Mouse (Mus musculus): ENCODE data around the gene Fgfr1op2. TPM values are rescaled to one million over a fixed set of nuclear protein-coding genes. Genes with fewer than 3 reads are reported as not detected.
A peak's percentile ranks its signal among the peaks of the same experiment; 100 is the strongest.

Fgfr1op2 gene
- polyA plus RNA-seq, 1 experiment from 2014 or later = 91.2 TPM

GRCm38 (mm10) chr6:146611897-146612296 is 34.9 kb downstream of the Fgfr1op2 start:
- no peak overlapping the region for H3K9ac ChIP-seq

GRCm38 (mm10) chr6:146612736-146613135 is 35.7 kb downstream of the Fgfr1op2 start:
- no peak for ATAC-seq
- 91% methylated on average over 5 of the region's 5 CpGs for WGBS
- H3K9ac ChIP-seq = no peak overlapping the region
- H3K4me1 ChIP-seq (replicated peaks) = no peaks in the 10 kb centered on the region
- no peaks in the 10 kb centered on the region for H3K27me3 ChIP-seq (replicated peaks)
- H3K4me3 ChIP-seq (replicated peaks) = no peak overlapping the region
- H3K27ac ChIP-seq = no peak overlapping the region
- H3K36me3 ChIP-seq = peaks cover 17% of the 10 kb centered on the region
- H3K9me3 ChIP-seq = no peaks in the 10 kb centered on the region
- no peak overlapping the region for H3K4me2 ChIP-seq (replicated peaks)

More at GRCm38 (mm10) chr6:146611897-146612296, 34.9 kb downstream of the Fgfr1op2 start:
- Histone ChIP-seq H3K4me3 (replicated peaks) (no peak overlapping the region), H3K4me2 (replicated peaks) (no peak overlapping the region), H3K36me3 (0 out of 2 replicates have a peak, but pooled peaks cover 11% of the 10 kb centered on the region), H3K9me3 (no peaks in the 10 kb centered on the region), H3K27ac (no peak overlapping the region), H3K27me3 (replicated peaks) (no peaks in the 10 kb centered on the region), H3K4me1 (replicated peaks) (no peaks in the 10 kb centered on the region)
- ATAC-seq = peak; percentile 78
- 88% methylated on average over 7 of the region's 7 CpGs for WGBS

GRCm38 (mm10) chr6:146613907-146614306 is 36.9 kb downstream of the Fgfr1op2 start:
- Histone ChIP-seq H3K27me3 (replicated peaks) (no peaks in the 10 kb centered on the region), H3K4me2 (replicated peaks) (no peak overlapping the region), H3K4me1 (replicated peaks) (no peaks in the 10 kb centered on the region), H3K4me3 (replicated peaks) (no peak overlapping the region), H3K9ac (no peak overlapping the region), H3K36me3 (peaks cover 24% of the 10 kb centered on the region), H3K27ac (no peak overlapping the region), H3K9me3 (no peaks in the 10 kb centered on the region)
- no peak for ATAC-seq
- 94% methylated on average over 5 of the region's 5 CpGs for WGBS

GRCm38 (mm10) chr6:146614541-146614940 is 37.5 kb downstream of the Fgfr1op2 start:
- no peak overlapping the region for H3K9ac ChIP-seq
- no peaks in the 10 kb centered on the region for H3K9me3 ChIP-seq
- no peak overlapping the region for H3K4me2 ChIP-seq (replicated peaks)
- H3K4me3 ChIP-seq (replicated peaks) = no peak overlapping the region
- H3K27me3 ChIP-seq (replicated peaks) = no peaks in the 10 kb centered on the region
- ATAC-seq = no peak
- no peaks in the 10 kb centered on the region for H3K4me1 ChIP-seq (replicated peaks)
- WGBS = 92% methylated on average over 5 of the region's 5 CpGs
- H3K27ac ChIP-seq = no peak overlapping the region
- peaks cover 21% of the 10 kb centered on the region for H3K36me3 ChIP-seq

GRCm38 (mm10) chr6:146615891-146616290 is 38.9 kb downstream of the Fgfr1op2 start:
- WGBS = 93% methylated on average over 8 of the region's 8 CpGs
- Histone ChIP-seq H3K4me3 (replicated peaks) (no peak overlapping the region), H3K9me3 (no peaks in the 10 kb centered on the region), H3K27me3 (replicated peaks) (no peaks in the 10 kb centered on the region), H3K36me3 (peaks cover 18% of the 10 kb centered on the region), H3K9ac (no peak overlapping the region), H3K4me2 (replicated peaks) (no peak overlapping the region), H3K4me1 (replicated peaks) (no peaks in the 10 kb centered on the region), H3K27ac (no peak overlapping the region)
- ATAC-seq = no peak

GRCm38 (mm10) chr6:146616670-146617069 is 39.7 kb downstream of the Fgfr1op2 start:
- 89% methylated on average over 2 of the region's 2 CpGs for WGBS
- Histone ChIP-seq H3K27me3 (replicated peaks) (no peaks in the 10 kb centered on the region), H3K9ac (no peak overlapping the region), H3K4me3 (replicated peaks) (no peak overlapping the region), H3K36me3 (peaks cover 18% of the 10 kb centered on the region), H3K4me2 (replicated peaks) (no peak overlapping the region), H3K9me3 (no peaks in the 10 kb centered on the region), H3K27ac (no peak overlapping the region), H3K4me1 (replicated peaks) (no peaks in the 10 kb centered on the region)
- peak; percentile 60 for ATAC-seq

GRCm38 (mm10) chr6:146628123-146628522 is 51.1 kb downstream of the Fgfr1op2 start:
- Histone ChIP-seq H3K27me3 (replicated peaks) (no peaks in the 10 kb centered on the region), H3K9me3 (no peaks in the 10 kb centered on the region), H3K4me1 (replicated peaks) (peaks cover 5% of the 10 kb centered on the region), H3K36me3 (no peaks in the 10 kb centered on the region), H3K4me2 (replicated peaks) (no peak overlapping the region), H3K4me3 (replicated peaks) (no peak overlapping the region), H3K9ac (no peak overlapping the region), H3K27ac (no peak overlapping the region)
- 86% methylated on average over 3 of the region's 3 CpGs for WGBS
- no peak for ATAC-seq

- no peaks in the 10 kb centered on the region for H3K36me3 ChIP-seq
- no peaks in the 10 kb centered on the region for H3K9me3 ChIP-seq
- no peaks in the 10 kb centered on the region for H3K27me3 ChIP-seq (replicated peaks)
- no peak overlapping the region for H3K9ac ChIP-seq
- no peak for ATAC-seq
- peaks cover 7% of the 10 kb centered on the region for H3K4me1 ChIP-seq (replicated peaks)
- H3K4me2 ChIP-seq (replicated peaks) = no peak overlapping the region
- 75% methylated on average over 9 of the region's 9 CpGs for WGBS
- H3K27ac ChIP-seq = no peak overlapping the region
- H3K4me3 ChIP-seq (replicated peaks) = no peak overlapping the region
Measured at GRCm38 (mm10) chr6:146629781-146630756, 53.1 kb downstream of the Fgfr1op2 start.

- 81% methylated on average over 4 of the region's 4 CpGs for WGBS
- no peaks in the 10 kb centered on the region for H3K9me3 ChIP-seq
- no peak overlapping the region for H3K9ac ChIP-seq
- H3K4me3 ChIP-seq (replicated peaks) = no peak overlapping the region
- no peaks in the 10 kb centered on the region for H3K27me3 ChIP-seq (replicated peaks)
- H3K27ac ChIP-seq = no peak overlapping the region
- no peak for ATAC-seq
- no peak overlapping the region for H3K4me2 ChIP-seq (replicated peaks)
- peaks cover 7% of the 10 kb centered on the region for H3K4me1 ChIP-seq (replicated peaks)
- H3K36me3 ChIP-seq = no peaks in the 10 kb centered on the region
Measured at GRCm38 (mm10) chr6:146630961-146631360, 54.0 kb downstream of the Fgfr1op2 start.

- no peak overlapping the region for H3K27ac ChIP-seq
- H3K36me3 ChIP-seq = no peaks in the 10 kb centered on the region
- H3K9me3 ChIP-seq = no peaks in the 10 kb centered on the region
- H3K4me1 ChIP-seq (replicated peaks) = peaks cover 7% of the 10 kb centered on the region
- no peaks in the 10 kb centered on the region for H3K27me3 ChIP-seq (replicated peaks)
- 73% methylated on average over 8 of the region's 8 CpGs for WGBS
- H3K9ac ChIP-seq = no peak overlapping the region
- no peak for ATAC-seq
- no peak overlapping the region for H3K4me3 ChIP-seq (replicated peaks)
- no peak overlapping the region for H3K4me2 ChIP-seq (replicated peaks)
Measured at GRCm38 (mm10) chr6:146631847-146632246, 54.8 kb downstream of the Fgfr1op2 start.

GRCm38 (mm10) chr6:146632403-146632802 is 55.4 kb downstream of the Fgfr1op2 start:
- Histone ChIP-seq H3K27me3 (replicated peaks) (no peaks in the 10 kb centered on the region), H3K4me2 (replicated peaks) (no peak overlapping the region), H3K9ac (no peak overlapping the region), H3K27ac (no peak overlapping the region), H3K9me3 (no peaks in the 10 kb centered on the region), H3K36me3 (no peaks in the 10 kb centered on the region), H3K4me1 (replicated peaks) (peaks cover 7% of the 10 kb centered on the region), H3K4me3 (replicated peaks) (no peak overlapping the region)
- WGBS = 69% methylated on average over 9 of the region's 9 CpGs
- ATAC-seq = no peak

- H3K9ac ChIP-seq = peak overlapping the region; percentile 71; the same call in 1 of the 2 replicates
- no peaks in the 10 kb centered on the region for H3K9me3 ChIP-seq
- WGBS = 62% methylated on average over 8 of the region's 8 CpGs
- H3K4me1 ChIP-seq (replicated peaks) = peaks cover 7% of the 10 kb centered on the region
- H3K4me2 ChIP-seq (replicated peaks) = peak overlapping the region; percentile 69
- no peak for ATAC-seq
- H3K36me3 ChIP-seq = no peaks in the 10 kb centered on the region
- H3K4me3 ChIP-seq (replicated peaks) = peak overlapping the region; percentile 69; the same call in 1 of the 2 replicates
- no peak overlapping the region for H3K27ac ChIP-seq
- H3K27me3 ChIP-seq (replicated peaks) = no peaks in the 10 kb centered on the region
Measured at GRCm38 (mm10) chr6:146633097-146633496, 56.1 kb downstream of the Fgfr1op2 start.
